Mouse (Mus musculus) hindbrain, embryonic 12.5 days (tissue): ENCODE measurements around the gene Orc5. TPM values are rescaled to one million over a fixed set of nuclear protein-coding genes. Genes with fewer than 3 reads are reported as not detected.
A peak's percentile ranks its signal among the peaks of the same experiment; 100 is the strongest.

ENCODE experiments used
- ATAC-seq: fragments of 200-750 bp; cut with Nextera tagmentation; 2 replicates; pipeline ENCODE4 v1.8.0; 2017; ENCODE audit warnings: moderate TSS enrichment; ENCODE audit not compliant: low FRiP score
- H3K27ac ChIP-seq: fragments of 300-500 bp; sonication (generic); 2 replicates; pipeline ENCODE4 v1.5.1; 2016; ENCODE audit warnings: mild to moderate bottlenecking
- H3K27me3 ChIP-seq: fragments of 300-500 bp; sonication (generic); 2 replicates; pipeline ENCODE4 v1.6.1; 2016; ENCODE audit warnings: mild to moderate bottlenecking
- H3K36me3 ChIP-seq: fragments of 300-500 bp; sonication (generic); 2 replicates; pipeline ENCODE4 v1.6.1; 2016; ENCODE audit warnings: mild to moderate bottlenecking
- H3K4me1 ChIP-seq: fragments of 300-500 bp; sonication (generic); 2 replicates; pipeline ENCODE4 v1.6.1; 2016
- H3K4me2 ChIP-seq: fragments of 300-500 bp; sonication (generic); replicated peaks from 2 replicates; pipeline ENCODE4 v1.6.1; 2016; ENCODE audit warnings: mild to moderate bottlenecking
- H3K4me3 ChIP-seq: fragments of 300-500 bp; sonication (generic); 2 replicates; pipeline ENCODE4 v1.5.1; 2016; ENCODE audit warnings: mild to moderate bottlenecking
- H3K9ac ChIP-seq: fragments of 300-500 bp; sonication (generic); 2 replicates; pipeline ENCODE4 v1.6.1; 2016; ENCODE audit warnings: mild to moderate bottlenecking, moderate library complexity
- H3K9me3 ChIP-seq: fragments of 300-500 bp; sonication (generic); replicated peaks from 2 replicates; pipeline ENCODE4 v1.6.1; 2016; ENCODE audit warnings: mild to moderate bottlenecking
- WGBS: fragments of 180-500 bp; shearing (Covaris S2); methylation state at CpG from one replicate; pipeline ENCODE4 v1.1.7; 2016; 5-methylcytosine and 5-hydroxymethylcytosine counted together
- polyA plus RNA-seq: library from polyadenylated mRNA; unstranded; fragments of >200 nt; fragmentation: Nextera tagmentation; extraction: Ambion mirVana; gene quantifications from 2 replicates; pipeline ENCODE4 v1.2.1, GENCODE M21; 2016

Gene Orc5
- polyA plus RNA-seq, 1 experiment from 2014 or later: 38.1 TPM

DNA sequence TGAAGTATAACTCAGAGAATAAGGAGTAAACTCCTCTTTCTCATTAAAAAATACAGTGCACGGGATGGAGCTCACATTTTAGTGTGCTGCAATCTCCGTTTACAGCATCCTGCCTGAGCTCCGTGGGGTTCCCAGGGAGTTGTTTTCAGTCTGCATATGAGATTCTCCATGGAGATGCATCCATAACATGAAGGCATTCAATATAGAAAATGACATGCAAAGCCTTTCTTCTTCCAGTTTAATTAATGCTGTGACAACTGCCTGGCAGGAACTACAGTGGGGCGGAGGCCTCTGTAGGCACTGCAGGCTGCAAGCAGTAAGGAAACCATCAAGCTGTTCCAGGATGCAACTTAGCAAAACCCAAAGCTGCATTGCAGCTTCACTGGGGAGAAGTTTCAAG, 79.0 kb downstream of the Orc5 start:
- H3K9ac ChIP-seq: no peak overlapping the region
- H3K4me2 ChIP-seq: no peak overlapping the region
- ATAC-seq: 0 out of 2 replicates have a peak, but pooled peaks have one; percentile 48
- WGBS: 50% methylated on average over 4 of the region's 4 CpGs
- no peaks in the 10 kb centered on the region for H3K9me3 ChIP-seq
- H3K4me1 ChIP-seq: peaks cover 5% of the 10 kb centered on the region; the same call in 1 of the 2 replicates
- no peaks in the 10 kb centered on the region for H3K27me3 ChIP-seq
- H3K36me3 ChIP-seq: no peaks in the 10 kb centered on the region
- H3K4me3 ChIP-seq: no peak overlapping the region
- H3K27ac ChIP-seq: no peak overlapping the region

DNA sequence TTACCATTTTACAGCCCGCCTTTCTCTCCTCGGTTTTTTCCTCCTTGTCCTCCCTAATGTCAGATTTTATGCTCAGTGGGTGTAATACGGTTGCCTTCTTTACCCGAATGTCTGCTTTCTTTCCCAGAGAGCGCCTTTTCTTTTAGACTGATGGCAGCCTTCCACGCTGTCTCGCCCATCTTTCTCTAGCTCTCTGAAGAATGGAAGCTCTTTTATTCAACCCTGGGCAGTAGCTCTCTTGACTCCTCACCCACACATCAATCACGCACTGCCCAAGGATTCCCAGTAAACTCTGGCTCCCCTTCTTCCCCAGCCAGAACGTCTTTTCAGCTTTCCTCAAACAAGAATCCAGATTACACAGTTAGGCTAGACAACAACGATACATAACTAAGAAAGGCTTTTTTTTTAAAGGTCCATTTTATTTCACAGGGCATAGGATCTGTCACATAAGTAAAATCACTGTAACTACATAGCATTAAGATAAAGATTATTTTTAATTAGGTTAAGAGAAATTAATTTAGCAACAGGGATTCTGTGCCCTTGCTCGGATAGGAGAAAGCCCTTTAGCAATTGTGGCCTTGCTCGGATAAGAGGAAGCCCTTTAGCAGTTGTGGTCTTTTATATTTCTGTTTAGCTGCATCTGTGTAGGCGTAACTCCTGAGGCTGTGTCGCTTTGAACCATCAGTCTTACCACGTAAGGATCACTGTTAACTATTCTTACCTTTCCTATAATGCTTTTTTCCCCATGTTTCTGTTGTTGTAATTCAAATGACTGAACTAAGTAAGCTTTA, 97.2 kb downstream of the Orc5 start:
- no peak overlapping the region for H3K9ac ChIP-seq
- 37% methylated on average over 15 of the region's 15 CpGs for WGBS
- peak; percentile 91 for ATAC-seq

DNA sequence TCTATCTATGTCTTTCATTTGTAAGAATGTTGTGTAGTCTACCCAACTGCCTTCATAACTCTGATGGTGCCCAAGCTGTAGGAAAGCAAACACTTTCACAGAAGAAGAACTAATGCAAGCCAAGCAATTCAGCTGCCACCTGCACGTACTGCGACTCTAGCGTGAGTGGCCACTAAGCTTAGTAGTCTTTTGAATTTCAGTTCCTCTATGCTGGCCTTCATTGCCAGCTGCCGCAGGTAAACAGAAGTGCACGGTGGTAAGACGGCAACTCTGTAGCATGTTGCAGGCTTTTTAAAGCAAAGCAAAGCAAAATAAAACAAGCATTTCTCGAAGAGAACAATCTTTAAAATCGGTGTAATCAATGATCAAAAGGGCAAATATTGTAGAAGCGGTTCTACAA, 97.8 kb downstream of the Orc5 start:
- no peaks in the 10 kb centered on the region for H3K36me3 ChIP-seq
- ATAC-seq: no peak
- WGBS: 39% methylated on average over 9 of the region's 9 CpGs
- H3K27me3 ChIP-seq: no peaks in the 10 kb centered on the region
- H3K27ac ChIP-seq: 0 out of 2 replicates have a peak overlapping the region, but pooled peaks have one; percentile 53
- peak overlapping the region; percentile 36 for H3K4me2 ChIP-seq
- H3K9ac ChIP-seq: no peak overlapping the region
- peaks cover 3% of the 10 kb centered on the region; the same call in 1 of the 2 replicates for H3K4me1 ChIP-seq
- H3K4me3 ChIP-seq: no peak overlapping the region
- no peaks in the 10 kb centered on the region for H3K9me3 ChIP-seq

More for the DNA sequence above, 97.2 kb downstream of the Orc5 start:
- Histone ChIP-seq H3K4me1 (peaks cover 3% of the 10 kb centered on the region; the same call in 1 of the 2 replicates), H3K4me2 (peak overlapping the region; percentile 36), H3K9me3 (no peaks in the 10 kb centered on the region), H3K27me3 (no peaks in the 10 kb centered on the region), H3K36me3 (no peaks in the 10 kb centered on the region), H3K4me3 (no peak overlapping the region), H3K27ac (peak overlapping the region; percentile 53)

DNA sequence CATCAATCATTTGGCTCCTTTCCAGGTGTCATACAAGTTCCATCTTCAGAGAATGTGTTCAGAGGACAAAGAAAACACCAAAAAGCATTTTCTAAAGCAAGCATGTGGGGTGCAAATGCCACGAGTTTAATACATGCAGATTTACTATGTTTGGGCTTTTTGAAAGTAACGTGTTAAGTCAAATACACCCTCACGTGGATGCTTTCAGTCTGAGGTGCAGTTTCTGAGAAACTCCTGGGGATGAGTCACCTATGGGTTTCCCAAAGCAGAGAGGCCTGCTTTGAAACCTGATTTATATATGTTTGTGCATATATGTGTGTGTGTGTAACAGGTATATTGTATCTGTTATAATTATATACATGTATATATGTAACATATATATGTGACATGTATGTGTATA, 98.5 kb downstream of the Orc5 start:
- H3K4me1 ChIP-seq: peaks cover 3% of the 10 kb centered on the region; the same call in 1 of the 2 replicates
- H3K4me2 ChIP-seq: no peak overlapping the region
- 73% methylated on average over 3 of the region's 3 CpGs for WGBS
- H3K9me3 ChIP-seq: no peaks in the 10 kb centered on the region
- no peak overlapping the region for H3K9ac ChIP-seq
- no peak overlapping the region for H3K27ac ChIP-seq
- no peak for ATAC-seq
- H3K4me3 ChIP-seq: no peak overlapping the region
- no peaks in the 10 kb centered on the region for H3K36me3 ChIP-seq
- H3K27me3 ChIP-seq: no peaks in the 10 kb centered on the region

DNA sequence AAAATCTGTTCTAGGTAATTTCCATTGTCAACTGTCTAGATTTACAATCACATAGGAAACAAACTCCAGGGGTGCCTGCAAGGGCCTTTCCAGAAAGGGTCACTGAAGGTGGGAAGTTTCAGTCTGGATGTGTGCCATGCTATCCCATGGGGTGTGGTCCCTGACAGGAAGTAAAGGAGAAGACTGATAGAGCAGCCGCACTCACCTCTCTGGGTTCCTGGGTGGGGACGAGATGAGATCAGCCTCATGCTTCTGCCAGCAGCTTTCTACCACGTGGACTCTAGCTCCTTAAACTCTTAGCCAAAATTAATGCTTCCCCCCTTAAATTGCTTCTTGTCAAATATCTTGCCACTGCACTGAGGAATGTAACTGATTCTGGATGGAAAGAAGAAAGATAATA, 100.7 kb downstream of the Orc5 start:
- H3K4me2 ChIP-seq: no peak overlapping the region
- no peaks in the 10 kb centered on the region for H3K36me3 ChIP-seq
- H3K9ac ChIP-seq: no peak overlapping the region
- ATAC-seq: no peak
- H3K4me3 ChIP-seq: no peak overlapping the region
- H3K27ac ChIP-seq: no peak overlapping the region
- peaks cover 3% of the 10 kb centered on the region; the same call in 1 of the 2 replicates for H3K4me1 ChIP-seq
- H3K27me3 ChIP-seq: no peaks in the 10 kb centered on the region
- WGBS: 87% methylated on average over 3 of the region's 3 CpGs
- no peaks in the 10 kb centered on the region for H3K9me3 ChIP-seq

Other genes starting within 250 kb of the Orc5 start
- 12.9 and 13.1 TPM in 2 replicates for gene Reln, start 205.7 kb downstream of the Orc5 start, polyA plus RNA-seq
- gene Lhfpl3, start 195.6 kb upstream of the Orc5 start, polyA plus RNA-seq: 2.0 and 2.6 TPM in 2 replicates